In the genomic region with DNA sequence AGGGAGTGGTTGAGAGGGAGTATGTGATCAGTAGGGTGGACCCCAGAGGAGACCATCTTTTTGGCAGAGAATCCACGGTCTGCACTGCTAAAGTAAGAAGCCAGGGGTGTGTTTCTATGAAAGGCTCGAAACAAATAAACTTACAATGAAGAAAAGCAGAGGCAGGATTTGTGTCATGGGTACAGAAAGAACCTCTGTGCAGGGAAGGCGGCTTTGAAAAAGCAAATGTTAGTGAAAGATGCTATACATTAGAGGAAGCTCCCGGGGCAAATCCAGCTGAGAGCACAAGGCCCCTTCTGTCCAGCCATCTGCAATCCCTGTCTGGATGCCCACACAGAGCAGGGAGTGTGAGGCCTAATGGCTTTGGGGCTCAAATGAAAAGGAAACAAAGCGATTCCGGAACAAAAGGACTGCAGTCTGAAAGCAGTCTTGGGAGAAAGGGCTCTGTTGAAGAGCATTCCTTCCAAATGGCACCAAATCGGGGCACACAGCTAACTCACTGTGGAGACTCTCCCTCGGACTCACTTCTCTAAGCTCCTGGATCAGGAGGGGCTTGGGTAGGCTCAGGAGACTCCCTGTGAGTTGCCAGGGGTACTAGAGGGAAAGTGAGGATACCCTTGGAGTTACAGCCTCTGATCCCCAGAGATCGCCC, we compare ENCODE assay signal across 11 mouse cellular contexts.
A peak's percentile ranks its signal among the peaks of the same experiment; 100 is the strongest.
DNase-seq lines count a peak whose midpoint lies in the region; ATAC-seq and TF ChIP-seq lines count a peak whose summit lies in the region.
"Had no signal": no experiment of that assay in that cellular context is flagged by ENCODE, and none has a peak within 500 bp of the region (broad histone marks: within the 10 kb centered on the region; RNA-seq: fewer than 3 reads in every experiment).

No protein-coding gene starts in this region.

- peaks cover 24% of the 10 kb centered on the region for H3K4me1 ChIP-seq in midbrain, embryonic 11.5 days (ENCODE audit: control insufficient read depth, insufficient read depth, low read length)
- H3K4me1 ChIP-seq in thymus, adult 2 months (replicated peaks; ENCODE audit: control insufficient read depth, insufficient read depth, low read length): no peaks in the 10 kb centered on the region
- H3K4me1 ChIP-seq: megakaryocyte, embryonic 14.5 days had no signal

- H3K4me2 ChIP-seq in midbrain, embryonic 11.5 days: no peak overlapping the region

- no peak for TF ChIP-seq POLR2A in thymus, adult 2 months (IDR thresholded peaks at IDR 0.05; ENCODE audit: control insufficient read depth, extremely low read depth, insufficient read depth, low read length, poor library complexity)

- H3K36me3 ChIP-seq in midbrain, embryonic 11.5 days (ENCODE audit: control insufficient read depth, insufficient read depth, low read length): no peaks in the 10 kb centered on the region
- H3K36me3 ChIP-seq in thymus, adult 2 months (ENCODE audit: control insufficient read depth, insufficient read depth, low read length): no peaks in the 10 kb centered on the region

- H3K27ac ChIP-seq in midbrain, embryonic 11.5 days (ENCODE audit: low read depth, low read length): peak overlapping the region; percentile 80
- no peak overlapping the region for H3K27ac ChIP-seq in thymus, adult 2 months (ENCODE audit: control insufficient read depth, insufficient read depth, low read length)
- H3K27ac ChIP-seq: kidney, postnatal 0 days had no signal

- H3K4me3 ChIP-seq in midbrain, embryonic 11.5 days (ENCODE audit: low read depth, low read length): no peak overlapping the region
- H3K4me3 ChIP-seq in thymus, adult 2 months (ENCODE audit: control insufficient read depth, insufficient read depth, low read length): no peak overlapping the region
- H3K4me3 ChIP-seq: megakaryocyte, embryonic 14.5 days had no signal

- no peaks in the 10 kb centered on the region for H3K27me3 ChIP-seq in midbrain, embryonic 11.5 days (ENCODE audit: control insufficient read depth, insufficient read depth, low read length)
- H3K27me3 ChIP-seq in thymus, adult 2 months (ENCODE audit: control insufficient read depth, insufficient read depth, low read length): no peaks in the 10 kb centered on the region
- H3K27me3 ChIP-seq: megakaryocyte, embryonic 14.5 days had no signal

- no peak for TF ChIP-seq CTCF in thymus, adult 2 months (IDR thresholded peaks at IDR 0.05; ENCODE audit: borderline replicate concordance, control insufficient read depth, extremely low read depth, insufficient read depth, low read length, poor library complexity)

- ATAC-seq in midbrain, embryonic 11.5 days (ENCODE audit: low FRiP score): peak; percentile 91
- no peak for ATAC-seq in granulocyte monocyte progenitor cell, adult 5-6 weeks (replicated peaks; ENCODE audit: poor library complexity, severe bottlenecking)
- ATAC-seq in erythroid progenitor cell, adult 5-6 weeks (replicated peaks; ENCODE audit: low FRiP score, poor library complexity, severe bottlenecking): no peak

- WGBS in midbrain, embryonic 11.5 days: 15% methylated on average over 9 of the region's 9 CpGs
- WGBS in thymus, adult 2 months: 79% methylated on average over 9 of the region's 9 CpGs

- peak; percentile 65 for DNase-seq in Muller cell, postnatal 12 days (ENCODE audit: inconsistent ontology term)
- peak; percentile 60 for DNase-seq in cerebellum, adult 9-11 months
- DNase-seq in frontal cortex, postnatal 10 days (ENCODE audit: low spot score in 2 of 2): peak; percentile 14 to 25
- peak; percentile 94 for DNase-seq in midbrain, embryonic 11.5 days (ENCODE audit: low spot score, missing footprints)
- DNase-seq in thymus, adult 2 months: no peak
- no peak for DNase-seq in thymus, postnatal 36 days
- DNase-seq: thymus, postnatal 25 days had no signal

- H3K9ac ChIP-seq in midbrain, embryonic 11.5 days (ENCODE audit: low read length): peak overlapping the region; percentile 35

- H3K9me3 ChIP-seq in midbrain, embryonic 11.5 days (ENCODE audit: control insufficient read depth, low read length): no peaks in the 10 kb centered on the region

Comparison
In these comparisons a context has a peak if more than half of its experiments do, and no peak if none do; other contexts are left out.
1. DNase-seq: peak in Muller cell, postnatal 12 days (single experiment), cerebellum, adult 9-11 months (single experiment), frontal cortex, postnatal 10 days (2 of 2) and midbrain, embryonic 11.5 days (single experiment); none in thymus, adult 2 months (single experiment) and thymus, postnatal 36 days (0 of 2).